Mouse (Mus musculus): Measurements from ENCODE around the gene Rhbdl3. TPM values are rescaled to one million over a fixed set of nuclear protein-coding genes. Genes with fewer than 3 reads are reported as not detected.

The Rhbdl3 gene
- polyA plus RNA-seq, 1 experiment from 2014 or later = 10.9 TPM

Other genes starting within 250 kb of the Rhbdl3 start
- 17.6 and 18.7 TPM in 2 replicates for gene Crlf3, start 219.9 kb upstream of the Rhbdl3 start, polyA plus RNA-seq (2014; fragmentation: Nextera tagmentation; extraction: Ambion mirVana)
- 8.8 and 9.0 TPM in 2 replicates for gene Atad5, start 211.5 kb upstream of the Rhbdl3 start, polyA plus RNA-seq (2014; fragmentation: Nextera tagmentation; extraction: Ambion mirVana)
- 24.3 and 24.9 TPM in 2 replicates for gene Tefm, start 158.7 kb upstream of the Rhbdl3 start, polyA plus RNA-seq (2014; fragmentation: Nextera tagmentation; extraction: Ambion mirVana)
- gene Adap2, start 146.8 kb upstream of the Rhbdl3 start, polyA plus RNA-seq (2014; fragmentation: Nextera tagmentation; extraction: Ambion mirVana) = 2.0 TPM in 2 replicates
- 2.4 and 2.6 TPM in 2 replicates for gene Rnf135, start 117.1 kb upstream of the Rhbdl3 start, polyA plus RNA-seq (2014; fragmentation: Nextera tagmentation; extraction: Ambion mirVana)
- 68.8 and 78.1 TPM in 2 replicates for gene Rhot1, start 91.9 kb upstream of the Rhbdl3 start, polyA plus RNA-seq (2014; fragmentation: Nextera tagmentation; extraction: Ambion mirVana)
- gene 5730455P16Rik, start 77.1 kb downstream of the Rhbdl3 start, polyA plus RNA-seq (2014; fragmentation: Nextera tagmentation; extraction: Ambion mirVana) = 28.9 and 29.5 TPM in 2 replicates
- gene Zfp207, start 82.4 kb downstream of the Rhbdl3 start, polyA plus RNA-seq (2014; fragmentation: Nextera tagmentation; extraction: Ambion mirVana) = 302 and 305 TPM in 2 replicates
- 327 and 340 TPM in 2 replicates for gene Psmd11, start 127.7 kb downstream of the Rhbdl3 start, polyA plus RNA-seq (2014; fragmentation: Nextera tagmentation; extraction: Ambion mirVana)
- 85.8 and 91.8 TPM in 2 replicates for gene Cdk5r1, start 176.1 kb downstream of the Rhbdl3 start, polyA plus RNA-seq (2014; fragmentation: Nextera tagmentation; extraction: Ambion mirVana)